Mouse (Mus musculus): ENCODE data around the gene Megf11. TPM values are rescaled to one million over a fixed set of nuclear protein-coding genes. Genes with fewer than 3 reads are reported as not detected.
"Not testable (repeated sequence)": the region's sequence is repeated elsewhere in the genome, so short reads cannot be mapped to it uniquely, and the experiment has no call there.

Megf11 gene
- polyA plus RNA-seq, 1 experiment from 2014 or later = 1.3 TPM

DNA sequence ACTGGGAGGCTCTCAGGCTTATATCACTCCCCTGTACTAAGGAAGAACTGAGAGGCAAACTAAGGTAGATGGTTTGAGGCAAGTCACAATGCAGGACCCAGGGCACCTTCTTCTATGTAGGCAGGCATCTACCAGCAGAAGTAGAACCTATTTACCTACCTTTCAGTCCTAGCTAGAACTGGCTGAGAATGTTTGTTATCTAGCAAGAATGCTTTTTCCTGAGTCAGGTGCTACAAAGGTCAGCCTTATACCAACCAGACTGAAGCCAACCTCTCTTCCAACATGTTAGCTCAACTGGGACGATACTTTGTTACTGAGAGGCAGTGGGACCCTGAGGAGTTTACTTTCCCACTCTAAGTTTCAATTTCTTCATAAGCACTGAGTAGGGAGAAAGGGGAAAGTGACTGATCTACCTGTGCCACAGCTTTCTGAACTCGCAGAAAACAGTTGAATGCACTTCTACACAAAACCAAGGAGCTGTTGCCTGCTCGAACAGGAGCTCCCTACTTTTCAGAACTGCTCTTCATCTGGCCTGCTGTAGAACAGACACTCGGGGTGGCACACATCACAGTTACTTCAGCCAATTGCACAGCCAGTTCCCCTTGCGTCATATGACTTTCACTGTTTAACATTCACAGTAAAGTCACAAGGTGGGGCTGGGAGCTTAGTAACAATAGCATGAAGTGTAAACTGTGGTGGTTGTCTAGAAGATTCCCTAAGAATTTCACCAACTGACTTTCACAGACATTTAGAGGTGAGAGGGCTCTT, 318.8 kb downstream of the Megf11 start:
- in situ Hi-C loops (cut with MboI; ENCODE audit: low pct_unique_long_range_greater_than_20kb) = no loop called here
- ChIA-PET POLR2A (interaction anchor here (1.2 kb wide), 1 partner anchor 14 kb away, joined by 3 read pairs; no protein-coding TSS in a partner anchor), CTCF (interaction anchor here (0.9 to 1.6 kb wide), 4 partner anchors 9 to 19 kb away, joined by 3 to 5 read pairs (median 4); no protein-coding TSS in a partner anchor)
- ATAC-seq (no peak), DNase-seq (ENCODE audit: low read depth, low spot score) (no peak)
- H3K27me3 ChIP-seq = no peaks in the 10 kb centered on the region
- no peak for TF ChIP-seq CTCF (IDR thresholded peaks at IDR 0.05)

DNA sequence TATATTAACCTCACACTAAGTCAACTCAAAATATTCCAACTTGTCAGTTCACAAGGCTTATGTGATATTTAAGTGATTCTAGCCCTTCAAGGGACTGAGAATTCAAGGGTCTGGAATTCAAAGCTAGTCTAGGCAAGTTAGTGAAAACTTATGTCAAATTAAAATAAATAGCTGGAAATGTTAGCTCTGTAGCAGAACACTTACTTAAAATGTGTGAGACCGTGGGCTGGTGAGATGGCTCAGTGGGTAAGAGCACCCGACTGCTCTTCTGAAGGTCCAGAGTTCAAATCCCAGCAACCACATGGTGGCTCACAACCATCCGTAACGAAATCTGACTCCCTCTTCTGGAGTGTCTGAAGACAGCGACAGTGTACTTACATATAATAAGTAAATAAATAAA, 324.9 kb downstream of the Megf11 start:
- CTCF ChIA-PET; H3K27me3 ChIP-seq; POLR2A ChIA-PET; DNase-seq (ENCODE audit: low read depth, low spot score); ATAC-seq; in situ Hi-C loops (cut with MboI; ENCODE audit: low pct_unique_long_range_greater_than_20kb): not testable (repeated sequence)

DNA sequence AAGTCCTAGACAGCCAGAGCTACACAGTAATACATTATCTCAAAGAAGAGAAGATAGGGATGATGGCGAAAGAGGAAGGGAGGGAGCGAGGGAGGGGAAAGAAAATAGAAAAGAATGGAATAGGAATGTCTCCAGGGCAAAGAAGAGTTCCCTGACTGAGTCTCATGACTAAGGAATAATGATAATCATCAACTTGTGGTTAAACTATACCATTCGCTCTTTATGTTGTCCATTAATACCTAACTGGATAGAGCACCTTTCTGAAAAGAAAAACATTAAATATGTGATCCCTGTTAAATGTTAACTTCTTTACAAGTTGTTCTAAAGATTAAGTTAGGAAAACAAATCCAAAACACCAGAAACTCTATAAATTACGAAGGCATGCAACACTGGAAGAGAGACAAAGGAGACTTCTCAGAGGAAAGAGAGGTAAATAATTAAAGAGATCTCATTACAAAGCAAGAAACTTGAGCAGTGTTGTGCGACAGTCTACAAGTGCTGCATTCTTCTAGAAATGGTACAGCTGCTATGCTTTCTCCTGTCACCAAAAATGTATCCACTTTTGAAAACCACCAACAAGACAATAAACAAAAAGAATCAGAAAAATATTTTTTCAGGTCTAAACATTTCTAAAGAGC, 334.2 kb downstream of the Megf11 start:
- CTCF ChIA-PET = interaction anchor here (1.5 to 1.7 kb wide), 3 partner anchors 9 to 19 kb away, joined by 4 to 7 read pairs (median 5); no protein-coding TSS in a partner anchor
- no peak for TF ChIP-seq CTCF (IDR thresholded peaks at IDR 0.05)
- POLR2A ChIA-PET = interaction anchor here (0.6 kb wide), 1 partner anchor 18 kb away, joined by 4 read pairs; no protein-coding TSS in a partner anchor
- H3K27me3 ChIP-seq = no peaks in the 10 kb centered on the region
- DNase-seq (ENCODE audit: low read depth, low spot score) = peak; percentile 68
- in situ Hi-C loops (cut with MboI; ENCODE audit: low pct_unique_long_range_greater_than_20kb) = no loop called here
- ATAC-seq = peak; percentile 47

DNA sequence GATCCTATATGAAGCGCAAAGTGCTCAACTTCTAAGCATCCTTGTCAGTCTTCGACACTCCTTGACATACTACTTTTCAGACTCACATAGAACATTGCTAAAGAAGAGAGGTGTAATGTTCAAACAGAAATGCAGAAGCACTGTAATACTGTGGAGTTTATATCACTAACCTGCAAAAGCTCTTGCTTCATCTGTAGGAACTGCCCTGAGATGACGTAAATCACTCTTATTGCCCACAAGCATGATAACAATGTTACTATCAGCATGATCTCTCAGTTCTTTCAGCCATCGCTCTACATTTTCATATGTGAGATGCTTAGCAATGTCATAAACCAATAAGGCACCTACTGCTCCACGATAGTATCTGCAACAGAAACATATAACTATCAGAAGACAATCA, 341.0 kb downstream of the Megf11 start:
- ChIA-PET CTCF (no interaction called here), POLR2A (no interaction called here)
- TF ChIP-seq CTCF (IDR thresholded peaks at IDR 0.05) = no peak
- no peak for ATAC-seq
- DNase-seq (ENCODE audit: low read depth, low spot score) = no peak
- no peaks in the 10 kb centered on the region for H3K27me3 ChIP-seq
- in situ Hi-C loops (cut with MboI; ENCODE audit: low pct_unique_long_range_greater_than_20kb) = no loop called here

DNA sequence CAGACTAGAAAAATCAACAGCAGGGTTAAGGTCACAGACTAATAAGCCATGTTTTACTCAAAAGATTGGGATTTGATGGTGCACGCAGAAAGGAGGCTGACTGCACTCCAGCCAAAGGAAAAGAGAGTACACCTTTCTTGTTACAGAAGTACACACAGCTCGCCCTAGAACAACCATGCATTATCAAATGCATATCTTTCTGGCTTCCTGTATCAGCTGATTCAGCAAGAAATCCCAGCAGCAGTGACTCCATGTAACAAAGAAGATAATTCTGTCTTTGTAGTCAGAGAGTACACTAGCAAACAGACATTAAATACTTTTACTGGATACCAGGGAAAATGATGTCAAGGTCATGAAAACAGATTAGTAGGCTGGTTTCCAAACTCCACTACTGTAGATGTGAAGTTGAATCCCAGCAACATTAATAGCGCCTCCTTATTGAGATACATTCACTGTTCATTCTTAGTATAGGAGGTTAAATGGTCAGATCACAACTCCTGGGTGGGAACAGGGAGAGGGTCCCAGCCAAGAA, 345.7 kb downstream of the Megf11 start:
- ATAC-seq (no peak), DNase-seq (ENCODE audit: low read depth, low spot score) (no peak)
- ChIA-PET POLR2A (no interaction called here), CTCF (no interaction called here)
- no peak for TF ChIP-seq CTCF (IDR thresholded peaks at IDR 0.05)
- H3K27me3 ChIP-seq = no peaks in the 10 kb centered on the region
- in situ Hi-C loops (cut with MboI; ENCODE audit: low pct_unique_long_range_greater_than_20kb) = no loop called here

DNA sequence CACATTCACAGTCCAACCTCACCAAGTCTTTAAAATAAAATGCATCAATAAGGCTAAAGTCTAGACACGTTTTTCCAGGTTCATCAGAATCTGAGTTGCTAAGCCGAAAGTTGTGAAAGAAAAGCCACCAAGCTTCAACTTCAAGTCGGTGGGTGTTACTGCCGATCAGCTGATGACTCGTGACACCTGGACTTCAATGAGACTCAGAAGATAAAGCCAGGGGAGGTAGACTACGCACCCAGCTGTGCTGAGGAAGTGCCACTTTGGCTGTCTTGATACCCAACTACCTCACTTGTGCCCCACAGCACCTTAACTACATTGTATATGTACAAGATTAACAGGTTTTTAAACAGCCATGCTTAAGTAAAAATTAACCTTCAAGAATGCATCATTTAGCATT, 348.7 kb downstream of the Megf11 start:
- peak; percentile 20 for DNase-seq (ENCODE audit: low read depth, low spot score)
- ATAC-seq = no peak
- CTCF ChIA-PET = interaction anchor here (1.1 to 1.7 kb wide), 4 partner anchors 9 to 36 kb away, joined by 3 to 4 read pairs (median 3); no protein-coding TSS in a partner anchor
- no peak for TF ChIP-seq CTCF (IDR thresholded peaks at IDR 0.05)
- POLR2A ChIA-PET = interaction anchor here (1.5 kb wide), 2 partner anchors 12 to 34 kb away, joined by 4 to 7 read pairs; no protein-coding TSS in a partner anchor
- no peaks in the 10 kb centered on the region for H3K27me3 ChIP-seq
- in situ Hi-C loops (cut with MboI; ENCODE audit: low pct_unique_long_range_greater_than_20kb) = no loop called here

DNA sequence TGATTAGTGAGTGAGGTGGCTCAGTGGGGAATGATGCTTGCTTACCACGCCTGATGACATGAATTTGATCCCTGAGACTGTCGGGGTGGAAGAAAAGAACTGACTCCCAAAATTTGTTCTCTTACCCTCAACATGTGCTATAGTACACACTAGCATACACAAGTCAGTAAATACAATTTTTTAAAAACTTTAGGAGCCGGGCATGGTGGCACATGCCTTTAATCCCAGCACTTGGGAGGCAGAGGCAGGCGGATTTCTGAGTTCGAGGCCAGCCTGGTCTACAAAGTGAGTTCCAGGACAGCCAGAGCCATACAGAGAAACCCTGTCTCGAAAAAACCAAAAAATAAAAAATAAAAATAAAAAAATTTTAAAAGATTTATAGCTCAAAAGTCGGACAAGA, 349.6 kb downstream of the Megf11 start:
- H3K27me3 ChIP-seq; DNase-seq (ENCODE audit: low read depth, low spot score); ATAC-seq; in situ Hi-C loops (cut with MboI; ENCODE audit: low pct_unique_long_range_greater_than_20kb): not testable (repeated sequence)
- POLR2A ChIA-PET = interaction anchor here (1.3 kb wide), 1 partner anchor 33 kb away, joined by 3 read pairs; no protein-coding TSS in a partner anchor
- CTCF ChIA-PET = interaction anchor here (1.1 to 1.4 kb wide), 2 partner anchors 12 to 35 kb away, joined by 3 to 6 read pairs; no protein-coding TSS in a partner anchor

DNA sequence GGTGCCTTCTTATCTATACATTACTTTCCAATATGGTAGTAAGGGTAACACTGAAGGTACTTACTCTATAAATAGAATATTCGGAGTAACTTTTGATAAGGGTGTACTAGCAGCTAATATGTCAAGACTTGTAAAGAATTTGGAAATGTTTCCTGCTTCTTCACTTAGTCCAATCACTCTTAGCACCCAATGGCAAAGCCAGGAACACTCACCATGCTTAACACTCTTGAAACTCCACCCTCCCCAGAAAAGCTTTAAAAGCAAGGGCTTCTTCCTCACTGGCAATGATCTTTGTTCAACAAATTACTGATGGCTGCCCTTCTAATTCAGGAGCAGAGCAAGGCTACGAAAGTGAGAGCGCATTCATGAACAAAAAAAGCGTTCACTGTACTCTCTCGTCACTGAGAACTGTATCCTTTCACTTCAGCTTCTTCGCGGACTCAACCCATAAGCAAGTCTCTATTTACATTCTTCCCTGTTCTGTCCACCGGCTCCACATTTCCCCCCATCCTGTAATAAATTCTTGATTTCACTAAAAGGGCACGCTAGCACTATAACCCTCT, 350.7 kb downstream of the Megf11 start:
- DNase-seq (ENCODE audit: low read depth, low spot score) = no peak
- no peaks in the 10 kb centered on the region for H3K27me3 ChIP-seq
- POLR2A ChIA-PET = interaction anchor here (0.8 to 1.3 kb wide), 2 partner anchors 11 to 35 kb away, joined by 3 read pairs; no protein-coding TSS in a partner anchor
- in situ Hi-C loops (cut with MboI; ENCODE audit: low pct_unique_long_range_greater_than_20kb) = no loop called here
- no peak for TF ChIP-seq CTCF (IDR thresholded peaks at IDR 0.05)
- no peak for ATAC-seq
- CTCF ChIA-PET = interaction anchor here (1.2 to 1.4 kb wide), 2 partner anchors 13 to 21 kb away, joined by 3 to 6 read pairs; no protein-coding TSS in a partner anchor

DNA sequence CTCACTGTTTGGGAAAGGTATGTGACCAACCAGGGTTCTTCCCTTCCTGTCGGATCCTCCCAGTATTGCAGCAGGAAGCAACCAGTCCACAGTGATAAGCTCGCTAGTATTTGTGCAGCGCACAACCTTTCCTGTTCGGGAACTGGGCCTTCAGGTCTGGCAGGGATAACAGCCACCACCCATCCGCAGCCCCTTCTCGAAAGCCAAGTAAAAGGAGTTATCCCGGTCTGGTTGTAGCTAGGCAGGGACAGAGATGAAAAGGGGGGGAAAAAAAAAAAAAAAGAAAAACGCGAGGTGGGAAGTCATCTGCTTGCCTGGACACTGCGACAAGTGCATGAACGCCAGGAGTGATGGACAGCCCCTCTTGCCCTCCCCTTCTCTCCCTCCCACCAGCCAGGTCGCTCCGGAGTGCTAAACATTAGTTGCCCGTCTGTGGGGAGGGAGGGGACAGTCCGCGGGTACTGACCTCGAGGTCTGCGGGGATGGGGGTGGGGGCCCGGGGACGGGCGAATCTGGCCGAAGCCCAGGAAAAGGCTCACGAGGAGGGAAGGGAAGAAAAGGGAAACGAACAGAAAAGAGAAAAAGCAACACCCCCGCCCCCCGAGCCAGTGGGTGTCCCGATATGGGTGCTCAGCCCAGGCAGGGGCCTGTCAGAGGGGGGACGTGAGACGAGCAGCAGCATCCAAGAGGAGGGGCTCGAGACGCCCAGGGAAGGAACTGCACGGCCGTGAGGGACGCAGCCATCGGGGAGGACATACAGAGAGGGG, 351.4 kb downstream of the Megf11 start:
- CTCF ChIA-PET = interaction anchor here (1.2 kb wide), 1 partner anchor 22 kb away, joined by 3 read pairs; no protein-coding TSS in a partner anchor
- ATAC-seq = peak; percentile 63

More for the DNA sequence above, 351.4 kb downstream of the Megf11 start:
- H3K27me3 ChIP-seq = no peaks in the 10 kb centered on the region
- peak; percentile 40 for TF ChIP-seq CTCF (IDR thresholded peaks at IDR 0.05)
- POLR2A ChIA-PET = interaction anchor here (0.8 kb wide), 1 partner anchor 11 kb away, joined by 3 read pairs; no protein-coding TSS in a partner anchor
- DNase-seq (ENCODE audit: low read depth, low spot score) = peak; percentile 24
- in situ Hi-C loops (cut with MboI; ENCODE audit: low pct_unique_long_range_greater_than_20kb) = no loop called here

All from Patski (cell line).